Mouse (Mus musculus) embryonic facial prominence, embryonic 12.5 days (tissue): ENCODE measurements around the gene Sox6. TPM values are rescaled to one million over a fixed set of nuclear protein-coding genes. Genes with fewer than 3 reads are reported as not detected.
A peak's percentile ranks its signal among the peaks of the same experiment; 100 is the strongest.

Experiments
- ATAC-seq: fragments of 200-750 bp; cut with Nextera tagmentation; 2 replicates; pipeline ENCODE4 v1.8.0; 2017; ENCODE audit not compliant: insufficient number of reproducible peaks, insufficient read depth, low FRiP score, low TSS enrichment
- H3K27ac ChIP-seq: fragments of 300-500 bp; sonication (generic); 2 replicates; pipeline ENCODE4 v1.5.1; 2016; ENCODE audit warnings: mild to moderate bottlenecking
- H3K27me3 ChIP-seq: fragments of 300-500 bp; sonication (generic); 2 replicates; pipeline ENCODE4 v1.6.1; 2016; ENCODE audit warnings: mild to moderate bottlenecking, moderate library complexity
- H3K36me3 ChIP-seq: fragments of 300-500 bp; sonication (generic); 2 replicates; pipeline ENCODE4 v1.6.1; 2016; ENCODE audit warnings: mild to moderate bottlenecking
- H3K4me1 ChIP-seq: fragments of 300-500 bp; sonication (generic); 2 replicates; pipeline ENCODE4 v1.6.1; 2016
- H3K4me2 ChIP-seq: fragments of 300-500 bp; sonication (generic); replicated peaks from 2 replicates; pipeline ENCODE4 v1.6.1; 2016; ENCODE audit warnings: mild to moderate bottlenecking, moderate library complexity
- H3K4me3 ChIP-seq: fragments of 300-500 bp; sonication (generic); 2 replicates; pipeline ENCODE4 v1.5.1; 2016; ENCODE audit warnings: mild to moderate bottlenecking
- H3K9ac ChIP-seq: fragments of 300-500 bp; sonication (generic); 2 replicates; pipeline ENCODE4 v1.6.1; 2016; ENCODE audit warnings: mild to moderate bottlenecking, moderate library complexity
- H3K9me3 ChIP-seq: fragments of 300-500 bp; sonication (generic); 2 replicates; pipeline ENCODE4 v1.6.1; 2016; ENCODE audit warnings: mild to moderate bottlenecking, moderate library complexity
- WGBS: fragments of 180-500 bp; shearing (Covaris S2); methylation state at CpG from one replicate; pipeline ENCODE4 v1.1.7; 2016; 5-methylcytosine and 5-hydroxymethylcytosine counted together
- polyA plus RNA-seq: library from polyadenylated mRNA; unstranded; fragments of >200 nt; fragmentation: Nextera tagmentation; extraction: Ambion mirVana; gene quantifications from 2 replicates; pipeline ENCODE4 v1.2.1, GENCODE M21; 2016

The Sox6 gene
- polyA plus RNA-seq, 1 experiment from 2014 or later, result 53.7 TPM

- Histone ChIP-seq H3K4me1 (peaks cover 16% of the 10 kb centered on the region), H3K27ac (peak overlapping the region; percentile 91), H3K4me3 (peak overlapping the region; percentile 59), H3K27me3 (peaks cover 39% of the 10 kb centered on the region), H3K36me3 (no peaks in the 10 kb centered on the region), H3K9ac (peak overlapping the region; percentile 76), H3K9me3 (no peaks in the 10 kb centered on the region), H3K4me2 (peak overlapping the region; percentile 97)
- WGBS, result under 1% methylated on average over 53 of the region's 54 CpGs
- no peak; the same call in 1 of the 2 replicates for ATAC-seq
Measured at GRCm38 (mm10) chr7:116033371-116034241, 5.0 kb downstream of the Sox6 start.

- no peaks in the 10 kb centered on the region for H3K36me3 ChIP-seq
- H3K9me3 ChIP-seq, result no peaks in the 10 kb centered on the region
- peak overlapping the region; percentile 97 for H3K4me2 ChIP-seq
- H3K27me3 ChIP-seq, result peaks cover 39% of the 10 kb centered on the region
- no peak for ATAC-seq
- peak overlapping the region; percentile 91 for H3K27ac ChIP-seq
- H3K4me1 ChIP-seq, result peaks cover 16% of the 10 kb centered on the region
- H3K9ac ChIP-seq, result peak overlapping the region; percentile 90
- WGBS, result under 1% methylated on average over 11 of the region's 11 CpGs
- peak overlapping the region; percentile 59 for H3K4me3 ChIP-seq
Measured at GRCm38 (mm10) chr7:116032596-116033307, 5.8 kb downstream of the Sox6 start.

- H3K36me3 ChIP-seq, result no peaks in the 10 kb centered on the region
- H3K4me3 ChIP-seq, result peak overlapping the region; percentile 59
- H3K4me1 ChIP-seq, result peaks cover 16% of the 10 kb centered on the region
- peak overlapping the region; percentile 97 for H3K4me2 ChIP-seq
- peak overlapping the region; percentile 84 for H3K27ac ChIP-seq
- no peaks in the 10 kb centered on the region for H3K9me3 ChIP-seq
- under 1% methylated on average over 65 of the region's 65 CpGs for WGBS
- peaks cover 33% of the 10 kb centered on the region for H3K27me3 ChIP-seq
- H3K9ac ChIP-seq, result peak overlapping the region; percentile 90
- no peak for ATAC-seq
Measured at GRCm38 (mm10) chr7:116031718-116032595, 6.6 kb downstream of the Sox6 start.

- under 1% methylated on average over 14 of the region's 14 CpGs for WGBS
- no peaks in the 10 kb centered on the region for H3K36me3 ChIP-seq
- H3K27ac ChIP-seq, result peak overlapping the region; percentile 84
- H3K27me3 ChIP-seq, result peaks cover 27% of the 10 kb centered on the region
- peak overlapping the region; percentile 90 for H3K9ac ChIP-seq
- H3K4me2 ChIP-seq, result peak overlapping the region; percentile 97
- H3K9me3 ChIP-seq, result no peaks in the 10 kb centered on the region
- no peak for ATAC-seq
- peaks cover 16% of the 10 kb centered on the region for H3K4me1 ChIP-seq
- H3K4me3 ChIP-seq, result peak overlapping the region; percentile 59
Measured at GRCm38 (mm10) chr7:116031388-116031717, 7.2 kb downstream of the Sox6 start.

GRCm38 (mm10) chr7:116030597-116031387 lies 7.8 kb downstream of the Sox6 start:
- peak overlapping the region; percentile 90 for H3K9ac ChIP-seq
- peaks cover 16% of the 10 kb centered on the region for H3K4me1 ChIP-seq
- H3K27ac ChIP-seq, result peak overlapping the region; percentile 84
- H3K4me3 ChIP-seq, result peak overlapping the region; percentile 59
- peaks cover 21% of the 10 kb centered on the region for H3K27me3 ChIP-seq
- H3K36me3 ChIP-seq, result no peaks in the 10 kb centered on the region
- 0 out of 2 replicates have a peak, but pooled peaks have one; percentile 1 for ATAC-seq
- peak overlapping the region; percentile 97 for H3K4me2 ChIP-seq
- WGBS, result 8% methylated on average over 26 of the region's 26 CpGs
- H3K9me3 ChIP-seq, result no peaks in the 10 kb centered on the region

- no peak overlapping the region for H3K27ac ChIP-seq
- H3K4me2 ChIP-seq, result peak overlapping the region; percentile 97
- H3K9ac ChIP-seq, result peak overlapping the region; percentile 90; the same call in 1 of the 2 replicates
- peaks cover 16% of the 10 kb centered on the region for H3K4me1 ChIP-seq
- H3K9me3 ChIP-seq, result no peaks in the 10 kb centered on the region
- ATAC-seq, result no peak
- WGBS, result 27% methylated on average over 3 of the region's 3 CpGs
- H3K4me3 ChIP-seq, result no peak overlapping the region
- no peaks in the 10 kb centered on the region for H3K36me3 ChIP-seq
- peaks cover 13% of the 10 kb centered on the region for H3K27me3 ChIP-seq
Measured at GRCm38 (mm10) chr7:116029991-116030390, 8.6 kb downstream of the Sox6 start.

- WGBS, result 88% methylated on average over 4 of the region's 4 CpGs
- Histone ChIP-seq H3K27ac (no peak overlapping the region), H3K9ac (no peak overlapping the region), H3K4me2 (no peak overlapping the region), H3K4me3 (no peak overlapping the region), H3K4me1 (no peaks in the 10 kb centered on the region), H3K27me3 (no peaks in the 10 kb centered on the region), H3K36me3 (no peaks in the 10 kb centered on the region), H3K9me3 (no peaks in the 10 kb centered on the region)
- ATAC-seq, result no peak
Measured at GRCm38 (mm10) chr7:116002726-116003125, 35.9 kb downstream of the Sox6 start.

- Histone ChIP-seq H3K9ac (no peak overlapping the region), H3K4me2 (no peak overlapping the region), H3K9me3 (no peaks in the 10 kb centered on the region), H3K27ac (no peak overlapping the region), H3K27me3 (no peaks in the 10 kb centered on the region), H3K4me3 (no peak overlapping the region), H3K4me1 (0 out of 2 replicates have a peak, but pooled peaks cover 3% of the 10 kb centered on the region), H3K36me3 (no peaks in the 10 kb centered on the region)
- ATAC-seq, result no peak
- WGBS, result 83% methylated on average over 2 of the region's 2 CpGs
Measured at GRCm38 (mm10) chr7:115988109-115988779, 50.4 kb downstream of the Sox6 start.

- Histone ChIP-seq H3K27ac (no peak overlapping the region), H3K4me3 (no peak overlapping the region)
- WGBS, result 32% methylated on average over 6 of the region's 6 CpGs
Measured at GRCm38 (mm10) chr7:115985716-115986115, 52.9 kb downstream of the Sox6 start.

GRCm38 (mm10) chr7:115984076-115984475 lies 54.5 kb downstream of the Sox6 start:
- Histone ChIP-seq H3K4me3 (no peak overlapping the region), H3K4me2 (no peak overlapping the region), H3K36me3 (no peaks in the 10 kb centered on the region), H3K9me3 (no peaks in the 10 kb centered on the region), H3K9ac (no peak overlapping the region), H3K27me3 (no peaks in the 10 kb centered on the region), H3K27ac (no peak overlapping the region), H3K4me1 (0 out of 2 replicates have a peak, but pooled peaks cover 3% of the 10 kb centered on the region)
- ATAC-seq, result no peak
- 67% methylated on average over 3 of the region's 3 CpGs for WGBS

More at GRCm38 (mm10) chr7:115985716-115986115, 52.9 kb downstream of the Sox6 start:
- Histone ChIP-seq H3K9ac (no peak overlapping the region), H3K36me3 (no peaks in the 10 kb centered on the region), H3K4me1 (0 out of 2 replicates have a peak, but pooled peaks cover 3% of the 10 kb centered on the region), H3K9me3 (no peaks in the 10 kb centered on the region), H3K27me3 (no peaks in the 10 kb centered on the region), H3K4me2 (no peak overlapping the region)
- ATAC-seq, result no peak
